Mouse (Mus musculus) liver, embryonic 14.5 days (tissue): ENCODE measurements around the gene Cuedc2. TPM values are rescaled to one million over a fixed set of nuclear protein-coding genes. Genes with fewer than 3 reads are reported as not detected.

Source experiments
- ATAC-seq: fragments of 200-750 bp; cut with Nextera tagmentation; 2 replicates; pipeline ENCODE4 v1.8.0; 2017; ENCODE audit warnings: moderate number of reproducible peaks, mild to moderate bottlenecking, moderate library complexity; ENCODE audit not compliant: insufficient read depth
- DNase-seq, 3 experiments: peaks; one replicate each; pipeline ENCODE4 v3.0.0-alpha.2; 2012 to 2013; ENCODE audit warnings: low read depth in 3 of 3, low spot score in 3 of 3
- H3K27ac ChIP-seq: fragments of 300-500 bp; sonication (generic); 2 replicates; pipeline ENCODE4 v1.5.1; 2014; ENCODE audit warnings: moderate library complexity, mild to moderate bottlenecking, control low read depth, inconsistent platforms
- H3K27me3 ChIP-seq: fragments of 300-500 bp; sonication (generic); 2 replicates; pipeline ENCODE4 v1.6.1; 2014; ENCODE audit warnings: mild to moderate bottlenecking, low read length, moderate library complexity; ENCODE audit not compliant: control insufficient read depth, insufficient read depth
- H3K36me3 ChIP-seq: fragments of 300-500 bp; sonication (generic); replicated peaks from 2 replicates; pipeline ENCODE4 v1.6.1; 2014; ENCODE audit warnings: low read depth; ENCODE audit not compliant: control insufficient read depth, insufficient read depth
- H3K4me1 ChIP-seq, 2 experiments: fragments of 200-500 bp in 1 of 2; fragments of 300-500 bp in 1 of 2; sonication (generic) in 1 of 2; replicated peaks; 2 replicates each; pipeline ENCODE4 v1.6.1; 2012 to 2014; ENCODE audit warnings: antibody characterized with exemption in 1 of 2, inconsistent platforms in 1 of 2, low read length in 1 of 2; ENCODE audit not compliant: control insufficient read depth in 2 of 2, insufficient read depth in 2 of 2
- H3K4me2 ChIP-seq: fragments of 300-500 bp; sonication (generic); 2 replicates; pipeline ENCODE4 v1.6.1; 2014; ENCODE audit warnings: low read depth, mild to moderate bottlenecking, control low read depth, moderate library complexity
- H3K4me3 ChIP-seq, 2 experiments: fragments of 200-500 bp in 1 of 2; fragments of 300-500 bp in 1 of 2; sonication (generic) in 1 of 2; 2 replicates each; pipeline ENCODE4 v1.5.1; 2012 to 2014; ENCODE audit warnings: low read depth in 2 of 2, low read length in 2 of 2, mild to moderate bottlenecking in 2 of 2, control low read depth in 1 of 2, inconsistent platforms in 1 of 2, moderate library complexity in 1 of 2; ENCODE audit not compliant: insufficient read depth in 1 of 2
- H3K9ac ChIP-seq: fragments of 300-500 bp; sonication (generic); replicated peaks from 2 replicates; pipeline ENCODE4 v1.6.1; 2014; ENCODE audit warnings: mild to moderate bottlenecking, control low read depth, moderate library complexity
- H3K9me3 ChIP-seq: fragments of 300-500 bp; sonication (generic); 2 replicates; pipeline ENCODE4 v1.6.1; 2016; ENCODE audit warnings: low read length, mixed read lengths; ENCODE audit not compliant: control insufficient read depth
- CTCF ChIP-seq: IDR thresholded peaks from 2 replicates; pipeline ENCODE4 v1.5.1; 2016; ENCODE audit warnings: antibody characterized with exemption, low read depth, control low read depth
- EP300 ChIP-seq: IDR thresholded peaks from 2 replicates; pipeline ENCODE4 v1.6.1; 2016; ENCODE audit warnings: antibody characterized with exemption, low read depth
- WGBS: fragments of 180-500 bp; shearing (Covaris S2); extraction: QIAGEN DNeasy Blood & Tissue Kit; methylation state at CpG from one replicate; pipeline ENCODE4 v1.1.7; 2014; ENCODE audit not compliant: insufficient replicate concordance; 5-methylcytosine and 5-hydroxymethylcytosine counted together
- polyA plus RNA-seq, 2 experiments: library from polyadenylated mRNA; depleted of rRNA in 1 of 2; stranded (reverse) in 1 of 2; unstranded in 1 of 2; fragments of >200 nt; fragmentation: Nextera tagmentation in 1 of 2; extraction: Ambion mirVana in 1 of 2; gene quantifications; 2 replicates each; pipeline versions ENCODE4 v1.2.1 to v1.2.3; 2012 to 2014

Gene Cuedc2
- polyA plus RNA-seq, 2 experiments = 54.9 to 76.6 TPM

GRCm38 (mm10) chr19:46314151-46314601 is 24.3 kb downstream of the Cuedc2 start:
- TF ChIP-seq CTCF (no peak), EP300 (peak; percentile 37; the same call in 1 of the 2 replicates)
- Histone ChIP-seq H3K4me1 (peaks cover 36 to 40% of the 10 kb centered on the region in 2 experiments), H3K27me3 (peaks cover 35% of the 10 kb centered on the region)

GRCm38 (mm10) chr19:46313591-46313990 is 24.9 kb downstream of the Cuedc2 start:
- WGBS = 69% methylated on average over 6 of the region's 6 CpGs
- Histone ChIP-seq H3K27me3 (peaks cover 29% of the 10 kb centered on the region), H3K27ac (peak overlapping the region; percentile 60), H3K36me3 (no peaks in the 10 kb centered on the region), H3K9me3 (no peaks in the 10 kb centered on the region), H3K9ac (peak overlapping the region; percentile 61), H3K4me2 (peak overlapping the region; percentile 65), H3K4me1 (peaks cover 40 to 41% of the 10 kb centered on the region in 2 experiments), H3K4me3 (peak overlapping the region; percentile 44 to 47)
- ATAC-seq (no peak), DNase-seq (no peak)
- no peak for TF ChIP-seq CTCF
- TF ChIP-seq EP300 = no peak

More at GRCm38 (mm10) chr19:46314151-46314601, 24.3 kb downstream of the Cuedc2 start:
- DNase-seq (peak; percentile 53 to 62 (median 61)), ATAC-seq (peak; percentile 40)
- Histone ChIP-seq H3K4me3 (peak overlapping the region; percentile 44 to 47), H3K9ac (peak overlapping the region; percentile 61), H3K36me3 (no peaks in the 10 kb centered on the region), H3K9me3 (no peaks in the 10 kb centered on the region), H3K27ac (peak overlapping the region; percentile 90), H3K4me2 (peak overlapping the region; percentile 65)
- 4% methylated on average over 18 of the region's 18 CpGs for WGBS

- peak overlapping the region; percentile 41 for H3K27ac ChIP-seq
- H3K9me3 ChIP-seq = no peaks in the 10 kb centered on the region
- peak overlapping the region; percentile 65 for H3K4me2 ChIP-seq
- H3K4me1 ChIP-seq = peaks cover 40 to 42% of the 10 kb centered on the region in 2 experiments
- no peak for TF ChIP-seq EP300
- TF ChIP-seq CTCF = no peak
- no peak for ATAC-seq
- no peak overlapping the region for H3K9ac ChIP-seq
- WGBS = 79% methylated on average over 9 of the region's 9 CpGs
- H3K36me3 ChIP-seq = no peaks in the 10 kb centered on the region
- H3K27me3 ChIP-seq = peaks cover 24% of the 10 kb centered on the region
- DNase-seq = no peak
- H3K4me3 ChIP-seq = peak overlapping the region in 1 of 2 experiments; percentile 5; a peak in 1 of 4 replicates
These were observed 25.4 kb downstream of the Cuedc2 start for GRCm38 (mm10) chr19:46313116-46313515.

GRCm38 (mm10) chr19:46312566-46312965 is 25.9 kb downstream of the Cuedc2 start:
- WGBS = 90% methylated on average over 21 of the region's 21 CpGs
- no peak for DNase-seq
- H3K9ac ChIP-seq = no peak overlapping the region
- peaks cover 19% of the 10 kb centered on the region for H3K27me3 ChIP-seq
- TF ChIP-seq CTCF = no peak
- no peak for TF ChIP-seq EP300
- no peaks in the 10 kb centered on the region for H3K9me3 ChIP-seq
- no peak for ATAC-seq
- peaks cover 40 to 42% of the 10 kb centered on the region in 2 experiments for H3K4me1 ChIP-seq
- H3K36me3 ChIP-seq = no peaks in the 10 kb centered on the region
- no peak overlapping the region for H3K4me3 ChIP-seq
- no peak overlapping the region for H3K4me2 ChIP-seq
- H3K27ac ChIP-seq = peak overlapping the region; percentile 41; the same call in 1 of the 2 replicates

- Histone ChIP-seq H3K27me3 (peaks cover 6% of the 10 kb centered on the region), H3K36me3 (no peaks in the 10 kb centered on the region), H3K4me1 (peaks cover 32 to 33% of the 10 kb centered on the region in 2 experiments), H3K27ac (no peak overlapping the region), H3K9me3 (no peaks in the 10 kb centered on the region), H3K9ac (no peak overlapping the region), H3K4me3 (no peak overlapping the region), H3K4me2 (no peak overlapping the region)
- no peak for DNase-seq
- ATAC-seq = no peak
- TF ChIP-seq CTCF (no peak), EP300 (no peak)
- 86% methylated on average over 9 of the region's 9 CpGs for WGBS
These were observed 27.2 kb downstream of the Cuedc2 start for GRCm38 (mm10) chr19:46311341-46311740.
